Mouse (Mus musculus) midbrain, embryonic 14.5 days (tissue): ENCODE results near the gene Fam217a. TPM values are rescaled to one million over a fixed set of nuclear protein-coding genes. Genes with fewer than 3 reads are reported as not detected.
"Not testable (repeated sequence)": the region's sequence is repeated elsewhere in the genome, so short reads cannot be mapped to it uniquely, and the experiment has no call there.

Experiments used
- ATAC-seq: fragments of 200-750 bp; cut with Nextera tagmentation; 2 replicates; pipeline ENCODE4 v1.8.0; 2017; ENCODE audit warnings: moderate number of reproducible peaks, moderate library complexity; ENCODE audit not compliant: low FRiP score, low TSS enrichment
- DNase-seq: peaks from one replicate; pipeline ENCODE4 v3.0.0-alpha.2; 2015
- H3K27ac ChIP-seq: fragments of 300-500 bp; sonication (generic); replicated peaks from 2 replicates; pipeline ENCODE4 v1.5.1; 2014; ENCODE audit warnings: mild to moderate bottlenecking, low read depth, low read length, moderate library complexity
- H3K27me3 ChIP-seq: fragments of 300-500 bp; sonication (generic); 2 replicates; pipeline ENCODE4 v1.6.1; 2014; ENCODE audit warnings: low read length, control low read depth, mixed read lengths; ENCODE audit not compliant: control insufficient read depth, insufficient read depth
- H3K36me3 ChIP-seq: fragments of 300-500 bp; sonication (generic); 2 replicates; pipeline ENCODE4 v1.6.1; 2014; ENCODE audit warnings: low read length, control low read depth; ENCODE audit not compliant: control insufficient read depth, insufficient read depth
- H3K4me1 ChIP-seq: fragments of 300-500 bp; sonication (generic); 2 replicates; pipeline ENCODE4 v1.6.1; 2014; ENCODE audit warnings: mild to moderate bottlenecking, antibody characterized with exemption, low read length, control low read depth; ENCODE audit not compliant: control insufficient read depth, insufficient read depth
- H3K4me2 ChIP-seq: fragments of 300-500 bp; sonication (generic); 2 replicates; pipeline ENCODE4 v1.6.1; 2014; ENCODE audit warnings: mild to moderate bottlenecking, low read length, moderate library complexity
- H3K4me3 ChIP-seq: fragments of 300-500 bp; sonication (generic); replicated peaks from 2 replicates; pipeline ENCODE4 v1.5.1; 2014; ENCODE audit warnings: low read depth, low read length
- H3K9ac ChIP-seq: fragments of 300-500 bp; sonication (generic); replicated peaks from 2 replicates; pipeline ENCODE4 v1.6.1; 2014; ENCODE audit warnings: mild to moderate bottlenecking, low read length, moderate library complexity
- H3K9me3 ChIP-seq: fragments of 300-500 bp; sonication (generic); 2 replicates; pipeline ENCODE4 v1.6.1; 2016; ENCODE audit warnings: low read length, control low read depth, mixed read lengths; ENCODE audit not compliant: control insufficient read depth
- WGBS: fragments of 180-500 bp; shearing (Covaris S2); extraction: QIAGEN DNeasy Blood & Tissue Kit; methylation state at CpG from one replicate; pipeline ENCODE4 v1.1.7; 2014; 5-methylcytosine and 5-hydroxymethylcytosine counted together
- polyA plus RNA-seq: library from polyadenylated mRNA; unstranded; fragments of >200 nt; fragmentation: Nextera tagmentation; extraction: Ambion mirVana; gene quantifications from 2 replicates; pipeline ENCODE4 v1.2.1, GENCODE M21; 2014

The Fam217a gene
- polyA plus RNA-seq, 1 experiment from 2014 or later, result 0.83 TPM

DNA sequence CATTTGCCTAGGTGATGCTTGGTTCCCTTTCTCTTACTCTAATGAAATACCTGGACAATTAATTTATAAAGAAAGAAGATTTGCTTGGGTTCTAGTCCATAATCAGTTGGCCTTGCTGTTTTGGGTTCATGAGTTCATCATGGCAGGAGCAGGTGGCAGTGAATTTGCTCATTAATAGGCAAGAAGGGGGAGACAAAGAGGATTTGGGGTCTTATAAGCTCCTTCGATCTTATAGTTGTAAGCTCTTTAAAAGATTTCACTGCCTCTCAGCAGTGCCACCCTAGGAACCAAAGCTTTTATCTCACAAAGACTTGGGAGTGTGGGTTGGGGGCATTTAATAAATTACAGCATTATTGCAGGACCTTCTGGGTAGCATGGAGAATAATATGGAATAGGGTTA lies 31.2 kb downstream of the Fam217a start:
- 15% methylated on average over 1 of the region's 1 CpGs for WGBS
- Histone ChIP-seq H3K4me1 (no peaks in the 10 kb centered on the region), H3K9ac (no peak overlapping the region), H3K27ac (no peak overlapping the region), H3K4me3 (no peak overlapping the region), H3K27me3 (no peaks in the 10 kb centered on the region), H3K9me3 (no peaks in the 10 kb centered on the region), H3K4me2 (no peak overlapping the region), H3K36me3 (peaks cover 93% of the 10 kb centered on the region)
- DNase-seq (no peak), ATAC-seq (no peak)

DNA sequence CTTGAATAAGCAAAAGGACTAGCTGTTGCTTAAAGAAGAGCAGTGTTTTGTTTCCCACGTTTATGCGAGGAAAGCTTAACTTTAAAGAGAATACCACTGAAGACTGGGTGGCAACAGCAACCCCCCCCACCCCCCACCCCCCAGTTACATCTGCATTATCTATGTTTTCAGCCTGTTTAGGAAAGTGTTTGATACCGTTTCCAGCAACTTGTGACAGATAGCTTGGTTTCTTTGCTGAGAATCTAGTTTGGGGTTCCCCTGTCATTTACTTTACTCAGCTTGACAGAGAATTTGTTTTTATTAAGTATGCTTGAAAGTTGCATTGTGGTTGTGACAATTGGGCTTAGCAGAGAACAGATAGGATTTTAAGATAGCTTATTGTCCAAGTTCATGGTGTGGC lies 47.6 kb downstream of the Fam217a start:
- Histone ChIP-seq H3K4me1 (peaks cover 25% of the 10 kb centered on the region), H3K4me3 (peak overlapping the region; percentile 92), H3K9ac (peak overlapping the region; percentile 91), H3K27me3 (no peaks in the 10 kb centered on the region), H3K27ac (no peak overlapping the region), H3K9me3 (no peaks in the 10 kb centered on the region), H3K4me2 (peak overlapping the region; percentile 77), H3K36me3 (no peaks in the 10 kb centered on the region)
- WGBS, result 9% methylated on average over 3 of the region's 3 CpGs
- no peak for DNase-seq
- ATAC-seq, result no peak

DNA sequence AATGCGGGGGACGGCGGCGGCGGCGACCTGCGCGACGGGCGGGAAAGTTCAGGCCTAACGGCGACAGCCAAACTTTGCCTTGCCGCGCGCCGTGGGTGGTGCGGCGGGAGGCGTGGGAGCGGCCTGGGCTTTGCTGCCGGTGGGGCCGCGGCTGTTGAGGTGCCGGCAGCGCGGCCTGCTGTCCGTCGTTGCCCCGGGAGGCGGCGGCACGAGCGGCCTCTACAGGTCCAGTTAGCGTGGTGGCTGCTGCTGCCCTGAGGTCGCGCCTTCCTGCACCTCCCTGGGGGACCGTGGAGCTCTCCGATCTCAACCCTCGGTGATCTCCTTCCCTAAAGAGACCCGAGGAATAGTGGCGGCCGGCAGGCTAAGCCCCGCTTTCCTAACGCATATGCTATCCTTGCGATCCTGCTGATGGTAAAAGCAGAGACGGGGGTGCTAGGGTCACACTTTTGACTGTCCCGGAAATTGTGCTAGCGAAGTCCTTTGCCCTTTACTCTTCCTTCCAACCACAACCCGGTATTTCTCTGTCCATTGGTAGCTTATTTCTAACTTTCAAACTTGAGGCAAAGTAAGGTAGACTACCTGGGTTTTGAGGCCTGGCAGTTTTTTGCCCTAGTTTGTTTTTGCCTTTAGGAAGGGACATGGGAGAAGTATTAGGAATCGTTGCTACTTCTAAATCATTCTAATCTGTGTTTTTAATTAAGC lies 48.2 kb downstream of the Fam217a start:
- Histone ChIP-seq H3K36me3 (no peaks in the 10 kb centered on the region), H3K4me2 (peak overlapping the region; percentile 77), H3K4me1 (peaks cover 25% of the 10 kb centered on the region), H3K4me3 (peak overlapping the region; percentile 92), H3K9ac (peak overlapping the region; percentile 91), H3K27me3 (no peaks in the 10 kb centered on the region), H3K9me3 (no peaks in the 10 kb centered on the region), H3K27ac (peak overlapping the region; percentile 94)
- WGBS, result under 1% methylated on average over 49 of the region's 50 CpGs
- ATAC-seq (peak; percentile 38), DNase-seq (peak; percentile 69)

DNA sequence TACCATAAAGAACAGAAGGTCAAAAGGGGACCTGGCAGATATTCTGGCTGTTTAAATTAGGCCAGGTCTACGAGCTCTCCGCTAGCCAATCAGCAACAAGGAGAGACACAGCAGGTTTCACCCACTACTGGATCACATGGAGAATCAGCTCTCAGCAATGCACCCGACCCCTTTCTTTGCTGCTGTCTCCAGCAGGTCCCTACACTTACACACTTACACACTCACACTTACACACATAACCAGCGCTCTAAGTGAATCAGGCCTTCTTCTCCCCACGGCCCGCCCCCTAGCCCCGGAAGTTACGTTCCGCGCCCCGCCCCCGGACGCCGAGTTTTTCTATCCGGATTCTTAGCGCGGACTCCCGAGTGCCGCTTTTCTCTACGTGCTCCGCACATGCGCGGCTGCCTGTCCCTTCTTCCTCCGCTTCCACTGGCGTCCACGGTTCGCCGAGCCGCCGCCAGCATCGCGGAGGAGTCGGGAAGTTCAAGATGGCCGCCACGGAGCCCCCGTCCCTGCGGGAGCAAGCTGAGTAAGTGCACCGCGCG lies 48.9 kb downstream of the Fam217a start, which contains the start of gene Prpf4b:
TSS of gene Prpf4b (plus strand) at position 137 of the 545 bp plus-strand sequence.
- H3K9me3 ChIP-seq, result no peaks in the 10 kb centered on the region
- H3K4me2 ChIP-seq, result peak within 1 kb of the TSS; percentile 77
- peak within 1 kb of the TSS; percentile 91 for H3K9ac ChIP-seq
- no peaks in the 10 kb centered on the region for H3K27me3 ChIP-seq
- H3K27ac ChIP-seq, result peak within 1 kb of the TSS; percentile 94
- H3K36me3 ChIP-seq, result no peaks in the 10 kb centered on the region
- H3K4me1 ChIP-seq, result peaks cover 25% of the 10 kb centered on the region
- DNase-seq, result peak; percentile 97
- WGBS, result under 1% methylated on average over 40 of the region's 40 CpGs
- peak within 1 kb of the TSS; percentile 92 for H3K4me3 ChIP-seq
- peak; percentile 82 for ATAC-seq

DNA sequence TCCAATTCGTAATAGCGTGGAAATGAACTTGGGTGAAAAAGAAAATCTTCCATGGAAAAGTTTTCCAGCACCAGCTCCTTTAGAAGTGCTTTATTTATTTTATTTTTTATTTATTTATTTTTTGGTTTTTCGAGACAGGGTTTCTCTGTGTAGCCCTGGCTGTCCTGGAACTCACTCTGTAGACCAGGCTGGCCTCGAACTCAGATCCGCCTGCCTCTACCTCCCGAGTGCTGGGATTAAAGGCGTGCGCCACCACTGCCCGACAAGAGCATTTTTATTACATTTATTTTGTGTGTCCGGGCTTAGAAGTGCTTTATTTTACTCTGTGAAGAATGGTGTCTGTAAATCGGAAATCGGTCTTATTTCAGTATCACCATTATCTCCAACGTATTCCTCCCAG lies 49.4 kb downstream of the Fam217a start:
- ATAC-seq, result peak; percentile 28; the same call in 1 of the 2 replicates
- DNase-seq, result not testable (repeated sequence)

DNA sequence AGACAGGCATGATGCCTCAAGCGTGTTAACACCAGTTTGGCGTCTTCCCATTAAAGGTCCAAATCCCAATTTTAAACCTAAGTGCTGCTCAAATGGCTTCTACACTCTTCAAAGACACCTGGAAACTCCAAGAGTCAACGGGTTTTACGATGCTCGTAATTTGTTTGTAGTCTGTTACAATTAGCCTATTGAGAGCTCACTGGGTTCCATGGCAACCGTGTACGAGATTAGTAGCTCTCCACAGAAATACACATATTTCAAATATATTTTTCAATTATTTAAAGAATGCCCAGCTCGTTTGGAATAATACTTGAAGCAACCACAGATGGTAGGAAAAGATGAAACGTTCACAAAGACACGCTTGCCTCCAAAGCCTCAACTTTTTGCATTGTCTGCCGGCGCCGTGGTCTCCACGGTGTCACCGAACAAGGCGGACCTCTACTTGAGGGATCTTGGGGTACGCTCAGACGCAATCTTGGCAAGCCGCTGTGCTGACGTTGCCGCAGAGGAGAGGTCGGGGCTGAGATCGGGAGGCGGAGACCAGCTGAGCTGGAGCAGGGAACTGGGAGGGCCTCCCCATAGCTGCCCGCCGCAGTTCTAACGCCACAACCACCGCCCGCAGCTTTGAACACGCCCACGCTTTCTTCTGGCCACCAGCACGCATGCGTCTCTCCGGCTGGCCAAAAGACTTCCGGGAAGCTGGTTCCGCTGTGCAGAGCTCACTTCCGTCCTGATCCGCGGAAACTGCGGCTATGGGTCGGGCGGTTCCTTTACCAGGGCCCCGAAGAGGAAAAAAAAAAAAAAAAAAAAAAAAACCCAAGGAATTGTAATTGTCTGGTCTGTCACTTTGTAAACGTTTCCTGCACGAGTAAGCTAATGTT lies 50.1 kb downstream of the Fam217a start:
- Histone ChIP-seq H3K4me2 (peak overlapping the region; percentile 77), H3K27ac (peak overlapping the region; percentile 94), H3K36me3 (no peaks in the 10 kb centered on the region), H3K27me3 (no peaks in the 10 kb centered on the region), H3K4me3 (peak overlapping the region; percentile 92), H3K9me3 (no peaks in the 10 kb centered on the region), H3K9ac (peak overlapping the region; percentile 91), H3K4me1 (peaks cover 25% of the 10 kb centered on the region)
- WGBS, result 3% methylated on average over 45 of the region's 45 CpGs
- ATAC-seq (peak; percentile 91), DNase-seq (peak; percentile 97)

More for the DNA sequence above, 49.4 kb downstream of the Fam217a start:
- Histone ChIP-seq H3K4me2 (peak overlapping the region; percentile 77), H3K9ac (peak overlapping the region; percentile 91), H3K4me3 (peak overlapping the region; percentile 92), H3K4me1 (peaks cover 25% of the 10 kb centered on the region), H3K27ac (peak overlapping the region; percentile 94)
- WGBS, result 21% methylated on average over 13 of the region's 13 CpGs
- not testable (repeated sequence) for H3K9me3 ChIP-seq, H3K36me3 ChIP-seq, H3K27me3 ChIP-seq

DNA sequence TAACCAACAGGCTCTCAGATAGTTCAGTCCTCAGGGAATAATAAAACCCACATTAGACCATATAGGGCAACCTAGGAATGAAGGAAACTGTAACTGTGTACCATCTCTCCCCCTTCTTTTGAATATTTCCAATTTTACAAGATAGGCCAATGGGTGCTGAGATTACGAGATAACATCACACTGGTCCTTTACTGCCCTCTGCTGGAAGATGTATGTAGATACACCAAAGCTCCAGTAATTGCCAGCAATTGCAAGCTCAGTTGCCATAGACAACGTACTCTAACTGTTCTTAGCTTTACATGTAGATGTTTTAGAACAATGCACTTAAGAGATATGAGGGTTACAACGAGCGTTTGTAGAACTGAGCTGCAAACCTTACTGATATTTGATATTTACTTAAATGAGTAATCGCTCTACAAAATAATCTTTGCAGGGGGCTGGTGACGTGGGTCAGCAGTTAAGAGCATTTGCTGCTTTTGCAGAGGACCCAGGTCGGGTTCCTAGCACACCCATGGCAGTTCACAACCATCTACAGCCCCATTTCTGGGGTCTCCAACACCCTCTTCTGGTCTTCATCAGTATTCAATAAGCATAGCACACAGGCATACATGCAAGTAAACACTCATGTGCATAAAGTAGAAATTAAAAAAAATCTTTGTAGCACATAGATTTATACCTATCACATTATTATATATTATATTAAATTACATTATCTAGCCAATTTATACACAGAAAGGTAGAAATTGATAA lies 59.5 kb downstream of the Fam217a start:
- Histone ChIP-seq H3K36me3 (no peaks in the 10 kb centered on the region), H3K9ac (no peak overlapping the region), H3K4me1 (no peaks in the 10 kb centered on the region), H3K4me3 (no peak overlapping the region), H3K4me2 (no peak overlapping the region), H3K9me3 (no peaks in the 10 kb centered on the region), H3K27me3 (no peaks in the 10 kb centered on the region), H3K27ac (no peak overlapping the region)
- peak; percentile 77 for ATAC-seq
- 37% methylated on average over 7 of the region's 7 CpGs for WGBS
- DNase-seq, result peak; percentile 95

- not testable (repeated sequence) for H3K27ac ChIP-seq, H3K4me3 ChIP-seq, H3K27me3 ChIP-seq, ATAC-seq, H3K36me3 ChIP-seq, H3K9ac ChIP-seq, DNase-seq, H3K4me1 ChIP-seq, H3K4me2 ChIP-seq, H3K9me3 ChIP-seq
- WGBS, result 67% methylated on average over 7 of the region's 8 CpGs
Measured at GRCm38 (mm10) chr13:34861166-34861565, 62.9 kb downstream of the Fam217a start.
